Mouse (Mus musculus) limb, embryonic 12.5 days (tissue): ENCODE measurements around the gene Fndc5. TPM values are rescaled to one million over a fixed set of nuclear protein-coding genes. Genes with fewer than 3 reads are reported as not detected.

Experiments
- ATAC-seq: fragments of 200-750 bp; cut with Nextera tagmentation; 2 replicates; pipeline ENCODE4 v1.8.0; 2017; ENCODE audit warnings: low read depth, moderate TSS enrichment; ENCODE audit not compliant: insufficient number of reproducible peaks, insufficient read depth, low FRiP score, low TSS enrichment
- H3K27ac ChIP-seq: fragments of 300-500 bp; sonication (generic); 2 replicates; pipeline ENCODE4 v1.5.1; 2016; ENCODE audit warnings: mild to moderate bottlenecking, moderate library complexity
- H3K27me3 ChIP-seq: fragments of 300-500 bp; sonication (generic); 2 replicates; pipeline ENCODE4 v1.6.1; 2016; ENCODE audit warnings: mild to moderate bottlenecking, moderate library complexity
- H3K36me3 ChIP-seq: fragments of 300-500 bp; sonication (generic); 2 replicates; pipeline ENCODE4 v1.6.1; 2016; ENCODE audit warnings: mild to moderate bottlenecking, moderate library complexity
- H3K4me1 ChIP-seq: fragments of 300-500 bp; sonication (generic); replicated peaks from 2 replicates; pipeline ENCODE4 v1.6.1; 2016
- H3K4me2 ChIP-seq: fragments of 300-500 bp; sonication (generic); 2 replicates; pipeline ENCODE4 v1.6.1; 2016; ENCODE audit warnings: mild to moderate bottlenecking, moderate library complexity
- H3K4me3 ChIP-seq: fragments of 300-500 bp; sonication (generic); replicated peaks from 2 replicates; pipeline ENCODE4 v1.5.1; 2016; ENCODE audit warnings: mild to moderate bottlenecking
- H3K9ac ChIP-seq: fragments of 300-500 bp; sonication (generic); replicated peaks from 2 replicates; pipeline ENCODE4 v1.6.1; 2016; ENCODE audit warnings: mild to moderate bottlenecking, moderate library complexity
- H3K9me3 ChIP-seq: fragments of 300-500 bp; sonication (generic); 2 replicates; pipeline ENCODE4 v1.6.1; 2016; ENCODE audit warnings: mild to moderate bottlenecking, moderate library complexity
- WGBS: fragments of 180-500 bp; shearing (Covaris S2); methylation state at CpG from one replicate; pipeline ENCODE4 v1.1.7; 2016; 5-methylcytosine and 5-hydroxymethylcytosine counted together
- polyA plus RNA-seq: library from polyadenylated mRNA; unstranded; fragments of >200 nt; fragmentation: Nextera tagmentation; extraction: Ambion mirVana; gene quantifications from 2 replicates; pipeline ENCODE4 v1.2.1, GENCODE M21; 2016

Gene Fndc5
- polyA plus RNA-seq, 1 experiment from 2014 or later: 11.6 TPM

DNA sequence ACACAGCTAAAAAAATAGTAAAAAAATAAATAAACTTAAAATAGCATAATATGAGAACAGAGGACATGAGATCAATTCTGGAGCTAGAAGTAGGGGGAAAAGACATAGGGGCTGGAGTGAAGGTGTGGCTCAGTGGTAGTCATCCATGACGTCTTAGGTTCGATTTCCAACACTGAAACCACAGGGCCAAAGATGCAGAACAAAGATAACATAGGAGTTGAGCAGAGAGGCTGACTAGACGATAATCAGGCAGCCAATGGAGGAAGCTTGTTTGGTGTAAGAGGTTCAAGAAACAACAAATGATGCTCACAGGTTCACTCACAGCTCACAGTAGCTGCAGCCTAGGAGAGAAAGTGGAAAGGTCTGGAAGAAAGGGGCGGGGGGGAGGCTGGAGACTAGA lies 4.0 kb downstream of the Fndc5 start:
- H3K27me3 ChIP-seq: peaks cover 33% of the 10 kb centered on the region
- no peak overlapping the region for H3K9ac ChIP-seq
- no peak overlapping the region for H3K4me2 ChIP-seq
- no peak overlapping the region for H3K4me3 ChIP-seq
- no peak overlapping the region for H3K27ac ChIP-seq
- ATAC-seq: no peak
- peaks cover 22% of the 10 kb centered on the region; the same call in 1 of the 2 replicates for H3K36me3 ChIP-seq
- H3K4me1 ChIP-seq: peaks cover 20% of the 10 kb centered on the region
- no peaks in the 10 kb centered on the region for H3K9me3 ChIP-seq
- WGBS: 85% methylated on average over 4 of the region's 4 CpGs

DNA sequence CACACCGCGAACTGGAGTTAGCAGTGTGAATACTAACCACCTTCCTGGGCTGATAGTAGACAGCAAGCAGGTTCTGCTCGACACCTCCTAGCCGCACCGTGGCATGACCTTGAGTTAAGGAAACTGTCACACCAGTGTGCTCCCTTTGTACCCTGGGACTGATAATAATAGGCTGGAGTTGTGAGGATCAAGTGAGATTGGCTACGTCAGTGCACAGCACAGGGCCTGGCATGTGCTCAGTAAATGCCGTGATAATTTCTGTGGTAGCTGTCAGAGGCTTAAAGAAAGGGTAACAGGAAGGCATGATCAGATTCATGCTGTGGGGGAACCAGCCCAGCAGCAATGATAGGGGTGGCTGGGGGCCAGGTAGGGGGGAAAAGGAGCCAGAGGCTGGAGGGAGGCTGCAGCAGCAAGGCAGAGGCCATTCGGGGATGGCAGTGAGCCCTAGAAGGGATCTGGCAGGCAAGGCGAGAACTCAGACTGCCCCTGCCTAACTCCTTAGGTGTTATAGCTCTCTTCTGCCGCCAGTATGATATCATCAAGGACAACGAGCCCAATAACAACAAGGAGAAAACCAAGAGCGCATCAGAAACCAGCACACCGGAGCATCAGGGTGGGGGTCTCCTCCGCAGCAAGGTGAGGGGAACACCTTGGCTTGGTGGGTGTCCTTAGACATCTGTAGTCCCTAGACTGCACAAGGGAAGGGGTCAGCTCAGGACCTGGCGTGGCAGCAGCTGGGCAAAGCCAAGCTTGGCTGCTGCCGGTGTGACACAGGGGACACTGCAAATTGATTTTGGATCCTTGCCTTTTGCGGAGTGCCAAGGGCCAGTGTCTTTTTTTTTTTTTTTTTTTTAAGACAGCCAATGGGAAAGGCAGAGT lies 5.0 kb downstream of the Fndc5 start:
- no peak for ATAC-seq
- WGBS: 79% methylated on average over 17 of the region's 17 CpGs
- H3K27me3 ChIP-seq: peaks cover 24% of the 10 kb centered on the region
- no peak overlapping the region for H3K27ac ChIP-seq
- H3K4me1 ChIP-seq: peaks cover 15% of the 10 kb centered on the region
- H3K9me3 ChIP-seq: no peaks in the 10 kb centered on the region
- no peak overlapping the region for H3K4me2 ChIP-seq
- H3K36me3 ChIP-seq: peaks cover 26% of the 10 kb centered on the region; the same call in 1 of the 2 replicates
- no peak overlapping the region for H3K4me3 ChIP-seq
- no peak overlapping the region for H3K9ac ChIP-seq

DNA sequence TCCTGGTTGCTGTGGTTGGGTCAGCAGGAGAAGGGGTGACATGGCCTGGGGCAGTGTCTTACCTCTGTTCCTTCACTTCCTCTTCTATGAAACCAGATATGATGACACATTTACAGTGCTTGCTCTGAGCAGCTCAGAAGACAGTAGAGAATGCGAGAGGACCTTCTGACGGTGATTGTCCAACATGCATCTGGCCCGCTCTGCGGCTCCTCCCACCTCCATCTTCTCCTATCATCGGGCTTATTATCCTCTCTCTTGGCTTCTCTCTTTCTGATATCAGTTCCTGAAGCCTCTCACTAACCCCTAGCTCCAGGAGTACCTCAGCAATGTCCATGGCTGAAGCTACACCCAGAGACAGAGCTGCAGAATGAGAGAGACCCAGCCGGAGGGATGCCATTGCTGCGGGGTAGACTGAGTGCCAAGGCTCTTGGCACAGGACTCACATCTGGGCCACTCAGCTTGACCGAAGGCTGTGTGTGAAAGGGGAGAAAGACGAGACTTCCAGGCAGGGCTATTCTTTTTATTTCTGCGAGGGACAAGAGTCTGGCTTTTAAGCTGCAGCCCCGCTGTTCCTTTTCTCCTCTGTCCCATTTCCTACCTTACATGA lies 5.7 kb downstream of the Fndc5 start:
- no peak overlapping the region for H3K27ac ChIP-seq
- peaks cover 17% of the 10 kb centered on the region for H3K27me3 ChIP-seq
- H3K4me2 ChIP-seq: no peak overlapping the region
- no peak overlapping the region for H3K9ac ChIP-seq
- ATAC-seq: no peak
- H3K4me1 ChIP-seq: peaks cover 8% of the 10 kb centered on the region
- peaks cover 27% of the 10 kb centered on the region; the same call in 1 of the 2 replicates for H3K36me3 ChIP-seq
- 91% methylated on average over 11 of the region's 11 CpGs for WGBS
- H3K4me3 ChIP-seq: no peak overlapping the region
- no peaks in the 10 kb centered on the region for H3K9me3 ChIP-seq

DNA sequence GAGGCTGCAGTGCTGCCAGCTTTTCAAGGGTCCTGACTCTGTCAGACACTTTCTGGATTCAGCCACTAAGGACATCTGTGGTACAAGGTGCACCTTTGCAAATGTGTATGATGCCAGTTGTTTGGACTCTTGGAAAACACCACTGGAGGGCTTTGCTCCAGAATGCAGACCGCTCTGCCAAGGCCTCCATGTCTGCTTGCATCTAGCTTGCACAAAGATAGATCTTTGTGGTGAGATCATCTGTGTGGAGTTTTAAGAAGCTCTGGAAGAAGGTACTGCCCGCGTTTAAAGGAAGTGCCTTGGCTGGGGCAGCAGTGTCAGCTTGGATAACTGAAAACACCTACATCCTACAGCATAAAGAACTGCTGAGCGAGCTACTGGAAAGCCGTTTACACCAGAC lies 6.7 kb downstream of the Fndc5 start:
- WGBS: 85% methylated on average over 5 of the region's 5 CpGs
- Histone ChIP-seq H3K4me3 (no peak overlapping the region), H3K9ac (no peak overlapping the region), H3K27ac (peak overlapping the region; percentile 14), H3K9me3 (no peaks in the 10 kb centered on the region), H3K4me1 (peaks cover 5% of the 10 kb centered on the region; the same call in 1 of the 2 replicates), H3K27me3 (peaks cover 7% of the 10 kb centered on the region; the same call in 1 of the 2 replicates), H3K36me3 (peaks cover 36% of the 10 kb centered on the region; the same call in 1 of the 2 replicates), H3K4me2 (no peak overlapping the region)
- ATAC-seq: no peak

DNA sequence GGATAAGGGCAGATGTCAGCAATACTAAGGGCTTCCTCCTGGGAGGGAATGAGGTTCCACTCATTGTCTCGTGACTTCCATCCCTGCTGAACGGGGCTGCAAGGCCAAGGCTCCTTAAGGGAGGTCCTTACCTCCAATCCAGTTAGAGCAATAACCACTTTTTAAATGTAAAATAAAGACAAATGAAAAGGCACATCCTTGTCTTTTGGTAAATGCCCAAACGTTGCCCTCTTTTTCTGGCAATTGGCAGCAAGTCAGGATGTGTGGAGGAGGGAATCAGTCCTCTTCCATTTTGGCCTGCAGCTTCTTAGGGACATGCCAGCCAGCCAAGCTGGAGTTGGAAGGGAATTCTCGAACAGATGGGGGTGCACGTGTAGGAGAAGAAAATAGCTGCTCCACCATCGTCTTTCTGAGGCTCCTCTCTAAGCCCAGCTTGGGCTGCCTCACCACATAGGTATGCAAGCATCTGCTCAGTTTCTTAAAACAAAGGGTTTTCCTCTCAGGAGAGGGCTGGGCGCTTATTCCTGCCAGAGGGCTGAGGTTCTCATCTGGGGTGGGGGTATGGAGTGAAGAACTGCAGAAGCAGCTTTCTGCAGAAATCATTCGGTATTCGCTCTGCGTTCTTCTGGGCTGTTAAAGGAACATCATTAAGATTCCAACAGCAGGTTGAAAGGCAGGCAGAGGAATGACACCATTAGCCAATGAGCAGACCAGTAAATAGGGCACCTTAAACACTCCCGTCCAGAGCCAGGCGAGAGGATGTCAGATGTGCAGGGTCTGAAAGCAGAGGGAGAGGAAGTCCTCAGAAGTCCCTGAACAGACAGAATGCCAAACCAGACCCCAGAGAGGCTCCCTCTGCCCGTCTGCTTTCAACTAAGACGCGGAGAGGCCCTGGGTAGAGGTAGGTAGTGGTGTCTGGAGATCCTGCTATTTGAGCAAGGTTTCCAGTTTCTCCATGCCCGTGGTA lies 7.9 kb downstream of the Fndc5 start:
- no peak for ATAC-seq
- WGBS: 47% methylated on average over 16 of the region's 16 CpGs
- Histone ChIP-seq H3K27ac (peak overlapping the region; percentile 47), H3K4me3 (no peak overlapping the region), H3K9me3 (no peaks in the 10 kb centered on the region), H3K4me2 (no peak overlapping the region), H3K9ac (no peak overlapping the region), H3K36me3 (peaks cover 45% of the 10 kb centered on the region), H3K4me1 (peaks cover 5% of the 10 kb centered on the region; the same call in 1 of the 2 replicates), H3K27me3 (no peaks in the 10 kb centered on the region)

DNA sequence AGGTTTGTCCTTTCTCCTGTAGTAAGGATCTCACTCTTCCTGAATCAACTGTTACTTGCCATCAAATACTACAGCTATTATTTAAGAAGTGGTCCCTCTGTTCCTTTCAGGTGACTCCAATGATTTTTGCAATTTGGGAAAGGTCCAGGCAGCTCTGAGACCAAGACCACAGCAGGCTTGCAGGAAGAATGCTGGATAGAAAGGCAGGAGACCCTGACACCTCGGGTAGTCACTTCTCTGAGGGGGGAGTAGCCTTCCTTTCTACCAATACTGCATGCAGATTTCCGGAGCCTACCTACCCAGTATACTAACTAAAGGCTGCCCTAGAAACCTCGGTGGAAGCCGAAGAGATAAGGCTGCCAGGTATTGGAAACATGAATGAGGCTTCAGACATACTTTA lies 8.6 kb downstream of the Fndc5 start:
- Histone ChIP-seq H3K4me3 (no peak overlapping the region), H3K4me2 (no peak overlapping the region), H3K4me1 (peaks cover 5% of the 10 kb centered on the region; the same call in 1 of the 2 replicates), H3K9ac (no peak overlapping the region), H3K9me3 (no peaks in the 10 kb centered on the region), H3K27ac (peak overlapping the region; percentile 47; the same call in 1 of the 2 replicates), H3K27me3 (no peaks in the 10 kb centered on the region), H3K36me3 (peaks cover 47% of the 10 kb centered on the region)
- no peak for ATAC-seq
- 70% methylated on average over 4 of the region's 4 CpGs for WGBS

DNA sequence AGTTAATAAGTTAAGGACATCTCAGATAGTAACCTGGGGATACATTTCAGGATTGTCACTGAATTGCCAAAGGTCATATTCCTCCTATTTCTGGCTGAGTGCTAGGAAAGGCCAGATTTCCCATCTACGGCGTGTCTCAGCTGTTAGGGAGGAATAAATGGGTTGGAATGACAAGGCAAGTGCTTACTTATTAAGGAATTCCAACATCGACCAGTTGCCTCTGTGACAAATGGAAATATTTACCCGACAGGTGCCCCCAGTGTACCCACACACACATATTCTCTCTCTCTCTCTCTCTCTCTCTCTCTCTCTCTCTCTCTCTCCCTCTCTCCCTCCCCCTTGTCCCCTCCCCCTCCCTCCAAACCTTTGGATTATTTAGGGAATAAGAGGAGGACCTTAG lies 9.1 kb downstream of the Fndc5 start:
- H3K36me3 ChIP-seq: peaks cover 52% of the 10 kb centered on the region
- no peak overlapping the region for H3K4me2 ChIP-seq
- WGBS: 73% methylated on average over 4 of the region's 4 CpGs
- no peak overlapping the region for H3K27ac ChIP-seq
- H3K4me1 ChIP-seq: peaks cover 5% of the 10 kb centered on the region; the same call in 1 of the 2 replicates
- no peaks in the 10 kb centered on the region for H3K9me3 ChIP-seq
- no peak overlapping the region for H3K4me3 ChIP-seq
- H3K9ac ChIP-seq: no peak overlapping the region
- H3K27me3 ChIP-seq: no peaks in the 10 kb centered on the region
- ATAC-seq: no peak

DNA sequence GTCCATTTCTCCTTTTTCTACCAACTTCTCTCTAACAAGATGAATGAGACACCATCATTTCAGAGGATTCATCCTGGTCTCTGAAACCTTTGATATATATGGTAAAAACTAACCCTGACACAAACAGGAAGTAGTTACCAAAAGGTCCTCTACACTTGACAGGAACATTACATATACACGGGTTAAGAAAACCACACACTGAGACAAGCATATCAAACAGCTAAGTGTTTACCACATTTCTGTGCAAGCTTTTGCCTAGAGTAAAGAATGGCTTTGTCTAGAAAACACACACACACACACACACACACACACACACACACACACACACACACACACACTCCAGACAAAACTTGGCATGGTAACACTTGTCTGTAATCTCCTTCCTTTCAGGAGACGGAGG lies 9.6 kb downstream of the Fndc5 start:
- Histone ChIP-seq H3K27ac (no peak overlapping the region; the same call in 1 of the 2 replicates), H3K9ac (no peak overlapping the region), H3K36me3 (peaks cover 57% of the 10 kb centered on the region), H3K4me2 (no peak overlapping the region), H3K4me3 (no peak overlapping the region), H3K4me1 (peaks cover 5% of the 10 kb centered on the region; the same call in 1 of the 2 replicates), H3K9me3 (no peaks in the 10 kb centered on the region), H3K27me3 (no peaks in the 10 kb centered on the region)
- WGBS: 70% methylated on average over 2 of the region's 2 CpGs
- no peak for ATAC-seq

DNA sequence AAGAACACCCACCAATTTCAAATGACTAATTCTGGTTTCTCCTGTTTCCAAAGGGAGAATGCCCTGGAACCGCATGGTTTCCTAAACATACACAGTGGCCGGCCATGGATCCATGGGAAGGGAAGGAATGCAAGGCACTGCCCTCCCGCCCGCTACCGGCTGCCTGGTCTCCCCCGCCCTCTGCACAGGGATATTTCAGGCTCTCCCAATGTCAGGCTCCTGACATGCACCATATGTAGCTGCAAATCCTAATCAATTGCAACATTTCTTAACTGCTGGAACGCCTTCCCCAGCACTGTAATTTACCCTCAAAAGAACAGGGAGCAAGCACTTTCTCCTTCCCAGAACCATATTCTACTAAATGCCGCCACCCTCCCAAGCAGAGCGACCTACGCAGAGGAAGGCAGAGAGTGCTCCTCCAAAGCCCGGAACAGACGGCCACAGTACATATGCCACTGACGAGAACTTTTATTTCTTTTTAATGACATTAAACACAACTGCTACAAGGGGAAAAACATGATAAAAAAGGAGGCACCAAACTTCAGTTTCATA lies 10.8 kb downstream of the Fndc5 start:
- WGBS: 88% methylated on average over 13 of the region's 13 CpGs
- Histone ChIP-seq H3K9me3 (no peaks in the 10 kb centered on the region), H3K4me2 (no peak overlapping the region), H3K36me3 (peaks cover 67% of the 10 kb centered on the region), H3K4me3 (no peak overlapping the region), H3K27ac (no peak overlapping the region), H3K27me3 (no peaks in the 10 kb centered on the region), H3K9ac (no peak overlapping the region), H3K4me1 (peaks cover 5% of the 10 kb centered on the region; the same call in 1 of the 2 replicates)
- ATAC-seq: no peak

DNA sequence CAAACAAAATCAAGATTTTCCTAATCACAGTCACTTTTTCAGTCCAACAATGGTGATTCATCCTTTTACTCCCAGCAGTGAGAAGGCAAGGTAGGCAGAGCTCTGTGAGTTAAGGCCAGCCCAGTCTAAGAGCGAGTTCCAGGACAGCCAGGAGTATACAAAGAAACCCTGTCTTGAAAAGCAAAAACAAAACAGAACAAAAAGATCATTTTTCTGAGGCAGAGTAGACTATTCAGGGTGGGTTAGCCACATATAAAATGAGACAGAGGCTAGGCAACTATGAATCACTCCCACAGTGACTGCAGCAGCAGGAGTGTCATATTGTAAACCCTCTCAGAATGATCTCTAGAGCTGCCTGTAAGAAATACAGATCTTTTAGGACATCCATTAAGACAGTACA lies 12.5 kb downstream of the Fndc5 start:
- H3K4me1 ChIP-seq: peaks cover 5% of the 10 kb centered on the region; the same call in 1 of the 2 replicates
- no peaks in the 10 kb centered on the region for H3K9me3 ChIP-seq
- no peak for ATAC-seq
- H3K9ac ChIP-seq: no peak overlapping the region
- peaks cover 70% of the 10 kb centered on the region for H3K36me3 ChIP-seq
- H3K4me3 ChIP-seq: no peak overlapping the region
- no peaks in the 10 kb centered on the region for H3K27me3 ChIP-seq
- no peak overlapping the region for H3K4me2 ChIP-seq
- no peak overlapping the region for H3K27ac ChIP-seq
- 91% methylated on average over 1 of the region's 1 CpGs for WGBS
